Mouse (Mus musculus): ENCODE measurements around the gene Psmc3ip. TPM values are rescaled to one million over a fixed set of nuclear protein-coding genes. Genes with fewer than 3 reads are reported as not detected.
A peak's percentile ranks its signal among the peaks of the same experiment; 100 is the strongest.

Psmc3ip gene
- polyA plus RNA-seq, 1 experiment from 2014 or later = 43.5 TPM

DNA sequence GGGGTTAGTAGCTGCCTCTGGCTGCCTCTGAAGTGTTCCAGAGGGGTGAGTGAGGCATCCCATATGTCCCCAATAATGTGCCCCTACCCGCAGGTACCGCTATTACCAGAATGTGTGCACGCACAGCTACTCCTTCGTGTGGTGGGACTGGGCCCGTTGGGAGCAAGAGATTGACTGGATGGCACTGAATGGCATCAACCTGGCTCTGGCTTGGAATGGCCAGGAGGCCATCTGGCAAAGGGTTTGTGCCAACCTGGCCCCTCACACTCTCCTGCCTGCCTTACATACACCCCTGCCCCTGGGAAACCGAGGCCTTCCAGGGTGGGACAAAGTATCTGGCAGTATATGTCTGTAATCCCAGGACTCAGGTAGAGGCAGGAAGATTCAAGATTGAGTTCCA, 24.2 kb downstream of the Psmc3ip start:
- Histone ChIP-seq H3K9ac (no peak overlapping the region), H3K27ac (no peak overlapping the region), H3K4me1 (peaks cover 21% of the 10 kb centered on the region), H3K27me3 (peaks cover 32% of the 10 kb centered on the region), H3K4me2 (peak overlapping the region; percentile 98), H3K9me3 (no peaks in the 10 kb centered on the region), H3K4me3 (no peak overlapping the region; the same call in 1 of the 2 replicates), H3K36me3 (no peaks in the 10 kb centered on the region)
- no peak for ATAC-seq (ENCODE audit: insufficient number of reproducible peaks, insufficient read depth, low FRiP score, low TSS enrichment, low read depth)
- 68% methylated on average over 6 of the region's 6 CpGs for WGBS

DNA sequence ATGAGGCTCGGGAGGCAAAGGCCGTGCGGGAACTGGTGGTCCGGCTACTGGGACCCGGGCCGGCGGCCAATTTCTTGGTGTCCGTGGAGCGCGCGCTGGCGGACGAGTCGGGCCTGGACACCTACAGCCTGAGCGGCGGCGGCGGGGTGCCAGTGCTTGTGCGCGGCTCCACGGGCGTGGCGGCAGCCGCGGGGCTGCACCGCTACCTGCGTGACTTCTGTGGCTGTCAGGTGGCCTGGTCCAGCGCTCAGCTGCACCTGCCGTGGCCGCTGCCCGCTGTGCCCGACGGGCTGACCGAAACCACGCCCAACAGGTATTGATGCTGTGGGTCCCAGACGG, 25.1 kb downstream of the Psmc3ip start:
- WGBS = under 1% methylated on average over 36 of the region's 36 CpGs
- no peak overlapping the region for H3K27ac ChIP-seq
- peak; percentile 34; the same call in 1 of the 2 replicates for ATAC-seq (ENCODE audit: insufficient number of reproducible peaks, insufficient read depth, low FRiP score, low TSS enrichment, low read depth)

DNA sequence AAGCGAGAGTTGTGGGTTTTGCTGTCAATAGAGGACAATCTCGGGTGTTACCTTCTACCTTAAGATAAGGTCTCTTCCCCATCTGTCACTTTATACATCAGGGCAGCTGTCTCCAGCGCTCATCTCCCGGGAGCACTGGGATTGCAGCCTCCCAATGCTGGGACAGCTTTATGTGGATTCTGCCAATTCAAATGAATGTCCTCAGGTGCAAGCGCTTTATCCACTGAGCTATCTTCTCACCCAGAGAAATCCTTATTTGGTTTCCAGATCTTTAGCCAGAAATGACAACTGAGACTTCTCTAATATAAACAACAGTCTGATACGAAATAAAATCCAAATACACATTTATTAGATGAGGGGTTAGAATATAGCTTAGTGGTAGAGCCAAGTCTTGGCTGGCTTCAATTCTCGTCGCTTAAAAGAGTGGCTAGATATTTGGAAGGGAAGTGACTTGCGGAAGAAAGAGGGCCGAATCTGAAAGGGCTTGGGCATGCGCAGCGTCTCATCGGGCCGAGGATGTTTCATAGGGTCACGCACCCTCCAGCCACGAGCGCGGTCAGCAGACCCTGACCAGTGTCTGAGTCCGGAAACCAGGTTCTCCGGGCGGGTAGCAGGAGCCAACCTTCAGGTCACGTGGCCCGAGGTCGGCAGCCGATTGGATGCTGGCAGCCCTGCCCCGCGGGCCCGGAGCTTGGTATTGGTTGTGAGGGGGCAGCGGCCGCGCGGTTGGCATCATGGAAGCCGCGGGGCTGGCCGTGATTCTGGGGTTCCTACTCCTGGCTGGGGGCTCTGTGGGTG, 25.6 kb downstream of the Psmc3ip start, which contains the start of gene Naglu:
Gene Naglu (plus strand): TSS at position 622 of the 798 bp plus-strand sequence.
- Histone ChIP-seq H3K27me3 (peaks cover 32% of the 10 kb centered on the region), H3K4me3 (peak within 1 kb of the TSS; percentile 72), H3K36me3 (no peaks in the 10 kb centered on the region), H3K27ac (no peak within 1 kb of the TSS), H3K4me1 (peaks cover 22% of the 10 kb centered on the region), H3K9ac (peak within 1 kb of the TSS; percentile 79), H3K9me3 (no peaks in the 10 kb centered on the region), H3K4me2 (peak within 1 kb of the TSS; percentile 98)
- WGBS = 4% methylated on average over 35 of the region's 35 CpGs
- ATAC-seq (ENCODE audit: insufficient number of reproducible peaks, insufficient read depth, low FRiP score, low TSS enrichment, low read depth) = peak; percentile 73

More for the DNA sequence above, 25.1 kb downstream of the Psmc3ip start:
- Histone ChIP-seq H3K4me1 (peaks cover 21% of the 10 kb centered on the region), H3K4me3 (peak overlapping the region; percentile 72), H3K27me3 (peaks cover 32% of the 10 kb centered on the region), H3K36me3 (no peaks in the 10 kb centered on the region), H3K9ac (peak overlapping the region; percentile 79), H3K9me3 (no peaks in the 10 kb centered on the region), H3K4me2 (peak overlapping the region; percentile 98)

DNA sequence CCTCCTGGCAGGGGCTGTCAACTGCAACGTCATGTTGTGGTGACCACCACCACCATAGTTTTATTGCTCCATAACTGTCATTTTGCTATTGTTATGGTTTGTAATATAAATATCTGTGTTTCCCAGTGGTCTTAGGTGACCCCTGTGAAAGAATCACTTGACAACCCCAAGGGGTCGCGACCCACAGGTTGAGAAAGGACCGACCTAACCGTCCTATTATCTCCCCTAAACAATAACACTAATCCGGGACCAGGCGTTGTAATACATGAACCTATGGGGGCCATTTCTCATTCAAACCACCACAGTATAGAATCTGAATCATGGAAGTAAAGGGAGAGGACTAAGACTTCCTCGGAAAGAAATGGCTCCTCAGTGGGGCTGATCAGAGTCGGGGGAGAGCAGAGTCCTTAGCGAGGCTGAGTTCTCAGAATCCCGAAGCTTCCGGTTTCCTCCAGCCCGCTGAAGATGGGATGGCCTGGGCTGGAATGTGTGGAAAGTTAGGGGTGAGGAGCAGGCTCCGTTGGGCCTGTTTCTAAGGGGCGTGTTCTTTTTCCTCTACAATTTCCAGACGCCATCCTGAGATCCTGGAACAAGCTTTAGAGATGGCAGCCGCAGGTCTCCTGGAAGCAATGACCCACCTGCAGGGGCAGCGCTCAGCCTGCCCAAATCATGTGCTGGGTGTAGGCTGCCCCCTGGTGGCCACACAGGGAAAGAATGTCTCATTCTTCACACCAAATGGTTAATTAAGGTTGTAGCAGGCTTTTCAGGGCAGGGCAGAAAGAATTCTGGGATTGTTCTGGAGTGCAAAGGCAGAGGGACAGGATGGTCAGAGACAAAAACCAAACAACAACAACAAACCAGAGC, 28.5 kb downstream of the Psmc3ip start:
- H3K9ac ChIP-seq = no peak overlapping the region; the same call in 1 of the 2 replicates
- no peak overlapping the region for H3K27ac ChIP-seq
- no peaks in the 10 kb centered on the region for H3K9me3 ChIP-seq
- peak overlapping the region; percentile 59 for H3K4me2 ChIP-seq
- peaks cover 22% of the 10 kb centered on the region for H3K27me3 ChIP-seq
- 22% methylated on average over 18 of the region's 18 CpGs for WGBS
- no peak for ATAC-seq (ENCODE audit: insufficient number of reproducible peaks, insufficient read depth, low FRiP score, low TSS enrichment, low read depth)
- H3K36me3 ChIP-seq = peaks cover 12% of the 10 kb centered on the region
- H3K4me3 ChIP-seq = peak overlapping the region; percentile 24
- H3K4me1 ChIP-seq = peaks cover 45% of the 10 kb centered on the region

DNA sequence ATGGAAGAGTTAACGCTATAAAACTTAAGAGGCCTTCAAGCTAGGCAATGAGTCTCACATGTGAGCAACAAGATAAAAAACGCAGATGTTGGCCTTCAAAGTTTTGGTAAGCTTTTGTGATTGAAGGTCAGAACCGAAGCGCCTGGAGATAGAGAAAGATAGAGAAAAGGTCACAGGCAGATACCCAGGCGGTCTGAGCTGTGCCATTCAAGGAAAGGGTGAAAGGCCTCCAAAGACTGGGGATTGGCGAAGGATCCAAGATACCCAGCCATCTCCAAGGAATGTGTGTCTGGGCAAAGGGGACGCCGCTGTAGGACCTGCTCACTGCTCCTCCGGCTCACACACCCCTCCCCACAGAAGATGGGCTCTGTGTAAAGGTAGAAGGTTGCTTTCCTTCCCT, 30.2 kb downstream of the Psmc3ip start:
- ATAC-seq (ENCODE audit: insufficient number of reproducible peaks, insufficient read depth, low FRiP score, low TSS enrichment, low read depth) = no peak
- Histone ChIP-seq H3K36me3 (peaks cover 15% of the 10 kb centered on the region), H3K27ac (no peak overlapping the region), H3K4me2 (no peak overlapping the region), H3K9me3 (no peaks in the 10 kb centered on the region), H3K9ac (no peak overlapping the region), H3K4me3 (no peak overlapping the region), H3K4me1 (peaks cover 51% of the 10 kb centered on the region), H3K27me3 (peaks cover 8% of the 10 kb centered on the region)
- 91% methylated on average over 9 of the region's 9 CpGs for WGBS

DNA sequence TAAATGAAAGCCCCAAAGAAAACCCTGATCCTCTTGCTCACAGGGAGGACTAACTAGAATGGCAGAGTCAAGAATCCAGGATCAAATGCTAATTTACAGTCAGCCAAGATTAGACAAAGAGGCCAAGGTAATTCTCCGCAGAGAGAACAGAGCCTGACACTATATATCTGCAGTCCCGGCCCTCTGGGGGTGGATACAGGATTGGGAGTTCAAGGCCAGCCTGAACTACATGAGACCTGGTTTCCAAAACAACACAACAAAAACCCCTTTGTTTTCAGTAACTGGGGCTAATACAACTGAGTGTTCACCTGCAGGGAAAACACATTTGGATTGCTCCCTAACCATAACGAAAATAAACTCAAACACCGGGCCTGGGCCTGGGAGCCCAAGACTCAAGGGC, 30.8 kb downstream of the Psmc3ip start:
- Histone ChIP-seq H3K4me2 (no peak overlapping the region), H3K9ac (0 out of 2 replicates have a peak overlapping the region, but pooled peaks have one; percentile 54), H3K36me3 (peaks cover 15% of the 10 kb centered on the region), H3K4me3 (no peak overlapping the region), H3K4me1 (peaks cover 54% of the 10 kb centered on the region), H3K9me3 (no peaks in the 10 kb centered on the region), H3K27ac (peak overlapping the region; percentile 89), H3K27me3 (peaks cover 8% of the 10 kb centered on the region)
- ATAC-seq (ENCODE audit: insufficient number of reproducible peaks, insufficient read depth, low FRiP score, low TSS enrichment, low read depth) = no peak
- 68% methylated on average over 4 of the region's 4 CpGs for WGBS

DNA sequence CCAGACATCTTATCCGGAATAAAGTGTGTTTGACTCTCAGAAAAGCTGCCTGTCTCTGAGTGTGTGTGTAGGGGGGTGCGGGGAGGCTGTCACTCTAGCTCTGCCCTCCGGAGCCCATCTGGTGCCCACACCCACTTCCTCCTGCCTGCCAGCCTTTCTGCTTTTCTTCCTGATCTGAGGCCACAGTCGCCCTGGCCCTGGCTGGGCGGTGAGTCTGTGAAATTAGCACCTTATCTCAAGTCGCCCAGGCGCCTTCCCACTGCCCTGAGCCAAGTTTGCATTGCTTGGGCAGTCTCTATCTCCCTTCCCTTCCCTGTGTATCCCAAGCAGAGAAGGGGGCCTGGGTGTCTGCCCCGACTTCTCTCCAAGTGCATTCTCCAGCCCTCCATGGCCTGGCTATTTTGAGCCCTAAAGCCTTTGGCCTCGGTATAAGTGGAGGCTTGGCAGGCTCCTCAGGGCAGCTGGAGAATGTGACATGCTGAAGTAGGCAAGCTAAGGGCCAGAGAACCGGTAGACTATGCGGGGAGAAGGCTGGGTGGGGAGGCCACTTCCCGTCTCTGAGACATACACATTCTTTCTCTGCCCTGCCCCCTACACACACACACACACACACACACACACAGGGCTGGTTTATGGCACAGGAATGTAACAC, 31.4 kb downstream of the Psmc3ip start:
- WGBS = 37% methylated on average over 12 of the region's 12 CpGs
- no peak overlapping the region for H3K4me3 ChIP-seq
- ATAC-seq (ENCODE audit: insufficient number of reproducible peaks, insufficient read depth, low FRiP score, low TSS enrichment, low read depth) = no peak
- no peaks in the 10 kb centered on the region for H3K9me3 ChIP-seq
- peak overlapping the region; percentile 54 for H3K9ac ChIP-seq
- H3K4me1 ChIP-seq = peaks cover 51% of the 10 kb centered on the region
- H3K4me2 ChIP-seq = peak overlapping the region; percentile 20; the same call in 1 of the 2 replicates
- H3K27me3 ChIP-seq = peaks cover 3% of the 10 kb centered on the region
- H3K36me3 ChIP-seq = peaks cover 15% of the 10 kb centered on the region
- peak overlapping the region; percentile 89 for H3K27ac ChIP-seq

DNA sequence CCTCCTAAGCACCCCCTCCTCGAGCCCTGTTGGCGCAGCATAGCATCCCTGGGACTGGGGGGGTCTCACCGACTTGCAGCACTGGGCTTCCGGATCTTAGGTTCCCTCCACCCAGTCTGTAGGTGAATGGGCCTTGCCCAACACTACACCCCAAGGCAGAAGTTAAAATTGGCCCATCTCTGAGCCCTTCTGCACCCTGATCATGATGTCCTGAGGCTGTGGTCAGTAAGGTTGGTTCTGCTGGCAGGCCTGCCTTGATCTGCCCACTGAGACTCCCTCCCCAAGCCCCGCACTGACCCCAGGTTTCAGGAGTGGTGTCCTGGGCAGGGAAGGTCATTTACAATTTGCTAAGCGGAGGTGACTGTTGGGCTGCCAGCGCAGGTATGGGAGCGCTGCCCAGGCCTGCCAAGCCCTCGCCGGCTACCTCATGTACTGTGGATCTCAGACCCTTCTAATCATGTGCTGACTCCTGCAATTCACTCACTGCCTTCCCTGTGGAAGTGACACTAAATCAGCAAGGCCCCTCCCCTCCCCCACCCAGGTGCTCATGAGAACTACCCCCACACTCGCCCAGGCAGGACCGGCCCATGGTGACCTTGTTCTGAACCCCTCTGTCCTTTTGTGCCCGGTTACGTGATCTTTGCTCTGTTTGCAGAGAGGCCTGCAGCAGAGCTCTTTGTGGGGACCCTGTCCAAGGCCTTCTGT, 32.1 kb downstream of the Psmc3ip start:
- Histone ChIP-seq H3K4me2 (0 out of 2 replicates have a peak overlapping the region, but pooled peaks have one; percentile 20), H3K9ac (peak overlapping the region; percentile 54; the same call in 1 of the 2 replicates), H3K36me3 (peaks cover 15% of the 10 kb centered on the region), H3K4me1 (peaks cover 55% of the 10 kb centered on the region), H3K27me3 (no peaks in the 10 kb centered on the region), H3K9me3 (no peaks in the 10 kb centered on the region), H3K4me3 (no peak overlapping the region), H3K27ac (peak overlapping the region; percentile 89)
- ATAC-seq (ENCODE audit: insufficient number of reproducible peaks, insufficient read depth, low FRiP score, low TSS enrichment, low read depth) = no peak
- 72% methylated on average over 14 of the region's 14 CpGs for WGBS

DNA sequence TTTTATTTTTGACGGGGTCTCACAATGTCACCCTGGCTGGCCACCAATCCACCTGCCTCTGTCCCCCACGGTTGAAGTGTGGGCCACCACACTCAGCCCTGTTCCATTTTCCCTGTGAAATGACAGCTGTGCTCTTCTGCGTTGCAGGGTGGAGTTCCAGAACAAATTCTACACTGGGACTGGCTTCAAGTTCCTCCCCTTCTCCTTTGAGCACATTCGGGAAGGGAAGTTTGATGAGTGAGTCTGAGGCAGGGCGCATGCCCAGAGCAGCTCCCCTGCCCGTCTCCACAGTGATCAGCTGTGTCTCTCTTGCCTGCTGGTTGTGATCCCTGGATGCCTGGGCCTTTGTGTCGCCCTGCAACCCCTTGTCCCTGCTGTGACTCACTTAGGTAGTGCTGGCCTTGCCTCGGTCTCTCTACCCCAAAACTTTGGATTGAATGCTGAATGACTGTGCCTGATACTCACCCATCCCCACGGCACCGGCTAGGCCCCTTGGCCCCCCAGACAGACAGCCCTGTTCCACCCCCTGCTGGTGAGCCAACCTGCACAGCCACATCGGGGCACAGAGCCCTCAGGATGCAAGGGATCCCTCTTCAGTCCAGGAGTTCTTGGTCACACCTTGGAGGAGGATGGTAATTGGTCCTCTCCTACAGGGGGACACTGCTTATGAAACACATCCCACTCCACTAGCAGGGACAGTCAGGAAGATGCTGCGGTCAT, 32.9 kb downstream of the Psmc3ip start:
- peaks cover 17% of the 10 kb centered on the region for H3K36me3 ChIP-seq
- no peak overlapping the region for H3K4me2 ChIP-seq
- no peak overlapping the region for H3K4me3 ChIP-seq
- no peak for ATAC-seq (ENCODE audit: insufficient number of reproducible peaks, insufficient read depth, low FRiP score, low TSS enrichment, low read depth)
- 77% methylated on average over 12 of the region's 12 CpGs for whole genome bisulfite sequencing
- H3K27me3 ChIP-seq = no peaks in the 10 kb centered on the region
- H3K4me1 ChIP-seq = peaks cover 55% of the 10 kb centered on the region
- no peaks in the 10 kb centered on the region for H3K9me3 ChIP-seq
- peak overlapping the region; percentile 48 for H3K27ac ChIP-seq
- H3K9ac ChIP-seq = no peak overlapping the region

DNA sequence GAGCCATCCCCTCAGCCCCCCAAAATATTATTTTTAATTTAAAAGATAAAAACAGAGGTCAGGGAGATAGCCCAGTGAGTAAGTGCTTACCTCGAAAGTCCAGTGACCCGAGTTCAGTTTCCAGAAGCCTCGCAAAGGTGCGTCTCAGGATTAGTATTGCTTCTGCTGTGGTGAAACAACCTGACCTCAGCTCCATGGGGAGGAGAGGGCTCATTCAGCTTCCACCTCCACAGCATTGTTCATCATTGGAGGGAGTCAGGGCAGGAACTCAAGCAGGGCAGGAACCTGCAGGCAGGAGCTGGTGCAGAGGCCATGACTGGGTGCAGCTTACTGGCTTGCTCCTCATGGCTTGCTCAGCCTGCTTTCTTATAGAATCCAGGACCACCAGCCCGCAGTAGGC, 34.2 kb downstream of the Psmc3ip start:
- Histone ChIP-seq H3K9ac (no peak overlapping the region), H3K36me3 (peaks cover 26% of the 10 kb centered on the region)
- ATAC-seq (ENCODE audit: insufficient number of reproducible peaks, insufficient read depth, low FRiP score, low TSS enrichment, low read depth) = no peak

More for the DNA sequence above, 34.2 kb downstream of the Psmc3ip start:
- Histone ChIP-seq H3K4me1 (peaks cover 49% of the 10 kb centered on the region), H3K27ac (peak overlapping the region; percentile 96), H3K27me3 (no peaks in the 10 kb centered on the region), H3K4me2 (no peak overlapping the region), H3K4me3 (no peak overlapping the region), H3K9me3 (no peaks in the 10 kb centered on the region)
- WGBS = 82% methylated on average over 5 of the region's 5 CpGs
